Mouse (Mus musculus) heart, postnatal 0 days (tissue): ENCODE results near the gene Ccnl2. TPM values are rescaled to one million over a fixed set of nuclear protein-coding genes. Genes with fewer than 3 reads are reported as not detected.

Experiments
- ATAC-seq: fragments of 200-750 bp; cut with Nextera tagmentation; 2 replicates; pipeline ENCODE4 v1.8.0; 2017; ENCODE audit warnings: low read depth, moderate number of reproducible peaks, moderate library complexity; ENCODE audit not compliant: insufficient read depth
- DNase-seq: peaks from one replicate; pipeline ENCODE4 v3.0.0-alpha.2; 2016; ENCODE audit warnings: low spot score
- H3K27ac ChIP-seq: fragments of 300-500 bp; sonication (generic); 2 replicates; pipeline ENCODE4 v1.5.1; 2014; ENCODE audit warnings: low read depth, mild to moderate bottlenecking
- H3K27me3 ChIP-seq: fragments of 300-500 bp; sonication (generic); 2 replicates; pipeline ENCODE4 v1.6.1; 2014; ENCODE audit warnings: low read length, mixed read lengths; ENCODE audit not compliant: control insufficient read depth, insufficient read depth
- H3K36me3 ChIP-seq: fragments of 300-500 bp; sonication (generic); replicated peaks from 2 replicates; pipeline ENCODE4 v1.6.1; 2014; ENCODE audit warnings: low read length, mixed read lengths; ENCODE audit not compliant: control insufficient read depth, insufficient read depth
- H3K4me1 ChIP-seq: fragments of 300-500 bp; sonication (generic); 2 replicates; pipeline ENCODE4 v1.6.1; 2014; ENCODE audit warnings: antibody characterized with exemption; ENCODE audit not compliant: control insufficient read depth, insufficient read depth
- H3K4me2 ChIP-seq: fragments of 300-500 bp; sonication (generic); 2 replicates; pipeline ENCODE4 v1.6.1; 2014; ENCODE audit warnings: low read depth, mild to moderate bottlenecking, low read length, moderate library complexity
- H3K4me3 ChIP-seq: fragments of 300-500 bp; sonication (generic); 2 replicates; pipeline ENCODE4 v1.5.1; 2014; ENCODE audit warnings: low read depth, low read length
- H3K9ac ChIP-seq: fragments of 300-500 bp; sonication (generic); replicated peaks from 2 replicates; pipeline ENCODE4 v1.6.1; 2014; ENCODE audit warnings: low read depth, low read length, mixed read lengths
- H3K9me3 ChIP-seq: fragments of 300-500 bp; sonication (generic); replicated peaks from 2 replicates; pipeline ENCODE4 v1.6.1; 2016; ENCODE audit warnings: low read length; ENCODE audit not compliant: control insufficient read depth
- CTCF ChIP-seq: IDR thresholded peaks from 2 replicates; pipeline ENCODE4 v1.5.1; 2016; ENCODE audit warnings: antibody characterized with exemption, control low read depth, low read depth
- EP300 ChIP-seq: IDR thresholded peaks from 2 replicates; pipeline ENCODE4 v1.6.1; 2016; ENCODE audit warnings: antibody characterized with exemption, low read depth
- WGBS: fragments of 180-500 bp; shearing (Covaris S2); extraction: QIAGEN DNeasy Blood & Tissue Kit; methylation state at CpG from one replicate; pipeline ENCODE4 v1.1.7; 2014; 5-methylcytosine and 5-hydroxymethylcytosine counted together
- polyA plus RNA-seq: library from polyadenylated mRNA; unstranded; fragments of >200 nt; fragmentation: Nextera tagmentation; extraction: Ambion mirVana; gene quantifications from 2 replicates; pipeline ENCODE4 v1.2.1, GENCODE M21; 2015
- total RNA-seq: library from RNA; depleted of rRNA; stranded (reverse); fragments of >200 nt; gene quantifications from 2 replicates; pipeline ENCODE4 v1.2.3, GENCODE M21; 2014; ENCODE audit warnings: low replicate concordance

The Ccnl2 gene
- total and polyA plus RNA-seq, 2 experiments from 2014 or later, result 80.7 to 83.0 TPM

GRCm38 (mm10) chr4:155802741-155803339 lies 9.4 kb upstream of the Ccnl2 start, which contains the start of gene Mrpl20:
Mrpl20 (plus strand) TSS chr4:155802878.
- no peaks in the 10 kb centered on the region for H3K27me3 ChIP-seq
- TF ChIP-seq EP300 (no peak), CTCF (no peak)
- WGBS, result 6% methylated on average over 12 of the region's 12 CpGs
- H3K27ac ChIP-seq, result peak within 1 kb of the TSS; percentile 73
- ATAC-seq, result peak; percentile 40; the same call in 1 of the 2 replicates
- peak within 1 kb of the TSS; percentile 85 for H3K4me2 ChIP-seq
- H3K4me3 ChIP-seq, result peak within 1 kb of the TSS; percentile 84
- no peak for DNase-seq
- H3K9me3 ChIP-seq, result no peaks in the 10 kb centered on the region
- peaks cover 23% of the 10 kb centered on the region for H3K36me3 ChIP-seq
- peak within 1 kb of the TSS; percentile 83 for H3K9ac ChIP-seq
- peaks cover 16% of the 10 kb centered on the region for H3K4me1 ChIP-seq

- under 1% methylated on average over 56 of the region's 58 CpGs for WGBS
Observed at GRCm38 (mm10) chr4:155803340-155804041, 8.8 kb upstream of the Ccnl2 start.

GRCm38 (mm10) chr4:155807841-155808240 lies 4.4 kb upstream of the Ccnl2 start:
- H3K36me3 ChIP-seq, result peaks cover 54% of the 10 kb centered on the region
- no peak overlapping the region for H3K4me3 ChIP-seq
- ATAC-seq, result no peak
- WGBS, result 76% methylated on average over 3 of the region's 3 CpGs
- H3K9ac ChIP-seq, result no peak overlapping the region
- peaks cover 18% of the 10 kb centered on the region for H3K4me1 ChIP-seq
- H3K9me3 ChIP-seq, result no peaks in the 10 kb centered on the region
- TF ChIP-seq CTCF (no peak), EP300 (no peak)
- no peak for DNase-seq
- no peaks in the 10 kb centered on the region for H3K27me3 ChIP-seq
- no peak overlapping the region for H3K4me2 ChIP-seq
- H3K27ac ChIP-seq, result no peak overlapping the region

More at GRCm38 (mm10) chr4:155803340-155804041, 8.8 kb upstream of the Ccnl2 start:
- Histone ChIP-seq H3K27me3 (no peaks in the 10 kb centered on the region), H3K9ac (peak overlapping the region; percentile 83), H3K36me3 (peaks cover 29% of the 10 kb centered on the region), H3K4me1 (peaks cover 16% of the 10 kb centered on the region), H3K9me3 (no peaks in the 10 kb centered on the region), H3K4me3 (peak overlapping the region; percentile 84), H3K4me2 (peak overlapping the region; percentile 85), H3K27ac (peak overlapping the region; percentile 73)
- DNase-seq (peak; percentile 92), ATAC-seq (peak; percentile 99)
- TF ChIP-seq CTCF (no peak), EP300 (peak; percentile 81)

GRCm38 (mm10) chr4:155812665-155813181 lies 434 bp downstream of the Ccnl2 start:
- H3K4me1 ChIP-seq, result peaks cover 16% of the 10 kb centered on the region; the same call in 1 of the 2 replicates
- TF ChIP-seq EP300 (0 out of 2 replicates have a peak, but pooled peaks have one; percentile 21), CTCF (no peak)
- H3K9ac ChIP-seq, result peak overlapping the region; percentile 99
- H3K9me3 ChIP-seq, result no peaks in the 10 kb centered on the region
- ATAC-seq (peak; percentile 11), DNase-seq (no peak)
- WGBS, result under 1% methylated on average over 49 of the region's 49 CpGs
- H3K27ac ChIP-seq, result peak overlapping the region; percentile 95
- H3K27me3 ChIP-seq, result no peaks in the 10 kb centered on the region
- H3K4me2 ChIP-seq, result peak overlapping the region; percentile 84
- H3K36me3 ChIP-seq, result peaks cover 69% of the 10 kb centered on the region
- H3K4me3 ChIP-seq, result peak overlapping the region; percentile 97

- Histone ChIP-seq H3K4me2 (no peak overlapping the region), H3K4me3 (no peak overlapping the region), H3K4me1 (peaks cover 12% of the 10 kb centered on the region; the same call in 1 of the 2 replicates), H3K9me3 (no peaks in the 10 kb centered on the region), H3K27me3 (no peaks in the 10 kb centered on the region), H3K9ac (no peak overlapping the region), H3K36me3 (peaks cover 84% of the 10 kb centered on the region), H3K27ac (no peak overlapping the region)
- ATAC-seq (no peak), DNase-seq (no peak)
- 78% methylated on average over 4 of the region's 4 CpGs for WGBS
- TF ChIP-seq EP300, result no peak
- TF ChIP-seq CTCF, result no peak
Observed at GRCm38 (mm10) chr4:155817533-155817932, 5.2 kb downstream of the Ccnl2 start.
